Mouse (Mus musculus) heart, embryonic 15.5 days (tissue): ENCODE measurements at regions not wholly inside any gene's neighbourhood (a gene's known extent, or its start where the extent isn't known, plus 50 kb on each side); places are given as distances from the start of the nearest gene placed in this dataset.
A peak's percentile ranks its signal among the peaks of the same experiment; 100 is the strongest.

Experiments used
- ATAC-seq: fragments of 200-750 bp; cut with Nextera tagmentation; replicated peaks from 2 replicates; pipeline ENCODE4 v1.8.0; 2017; ENCODE audit warnings: low read depth, moderate TSS enrichment; ENCODE audit not compliant: insufficient number of reproducible peaks, insufficient read depth, low FRiP score
- H3K27ac ChIP-seq: fragments of 300-500 bp; sonication (generic); 2 replicates; pipeline ENCODE4 v1.5.1; 2015; ENCODE audit warnings: mild to moderate bottlenecking, inconsistent platforms
- H3K27me3 ChIP-seq: fragments of 300-500 bp; sonication (generic); 2 replicates; pipeline ENCODE4 v1.6.1; 2015; ENCODE audit warnings: inconsistent platforms
- H3K36me3 ChIP-seq: fragments of 300-500 bp; sonication (generic); 2 replicates; pipeline ENCODE4 v1.6.1; 2015; ENCODE audit warnings: mild to moderate bottlenecking, inconsistent platforms
- H3K4me1 ChIP-seq: fragments of 300-500 bp; sonication (generic); replicated peaks from 2 replicates; pipeline ENCODE4 v1.6.1; 2015; ENCODE audit warnings: inconsistent platforms
- H3K4me2 ChIP-seq: fragments of 300-500 bp; sonication (generic); 2 replicates; pipeline ENCODE4 v1.6.1; 2015; ENCODE audit warnings: inconsistent platforms, mild to moderate bottlenecking, moderate library complexity
- H3K4me3 ChIP-seq: fragments of 300-500 bp; sonication (generic); 2 replicates; pipeline ENCODE4 v1.5.1; 2015; ENCODE audit warnings: mild to moderate bottlenecking, inconsistent platforms
- H3K9ac ChIP-seq: fragments of 300-500 bp; sonication (generic); 2 replicates; pipeline ENCODE4 v1.6.1; 2015; ENCODE audit warnings: mild to moderate bottlenecking, inconsistent platforms
- H3K9me3 ChIP-seq: fragments of 300-500 bp; sonication (generic); replicated peaks from 2 replicates; pipeline ENCODE4 v1.6.1; 2016; ENCODE audit warnings: inconsistent platforms
- WGBS: fragments of 180-500 bp; shearing (Covaris S2); methylation state at CpG from one replicate; pipeline ENCODE4 v1.1.7; 2015; ENCODE audit warnings: mixed read lengths; 5-methylcytosine and 5-hydroxymethylcytosine counted together

DNA sequence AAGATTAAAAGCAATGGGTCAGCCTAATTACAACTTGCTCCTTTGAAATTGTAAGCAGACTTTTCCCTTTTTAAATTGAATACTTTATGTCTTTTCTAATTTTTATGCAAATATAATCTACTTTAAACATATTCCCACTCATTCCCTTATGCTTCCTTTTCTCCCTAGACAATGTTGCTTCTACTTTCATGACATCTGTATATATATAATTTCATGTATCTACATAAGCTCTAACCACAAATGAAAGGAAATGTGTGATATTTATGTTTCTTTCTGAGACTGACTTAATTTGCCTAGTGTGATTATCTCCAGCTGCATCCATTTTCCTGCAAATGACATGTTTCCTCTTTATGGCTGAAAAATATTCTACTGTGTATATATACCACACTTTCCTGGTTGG, 77.9 kb upstream of the Nampt start:
- Histone ChIP-seq H3K9ac (no peak overlapping the region), H3K9me3 (no peaks in the 10 kb centered on the region), H3K4me1 (no peaks in the 10 kb centered on the region), H3K27ac (no peak overlapping the region), H3K4me2 (no peak overlapping the region), H3K36me3 (no peaks in the 10 kb centered on the region), H3K4me3 (no peak overlapping the region), H3K27me3 (no peaks in the 10 kb centered on the region)
- no peak for ATAC-seq

DNA sequence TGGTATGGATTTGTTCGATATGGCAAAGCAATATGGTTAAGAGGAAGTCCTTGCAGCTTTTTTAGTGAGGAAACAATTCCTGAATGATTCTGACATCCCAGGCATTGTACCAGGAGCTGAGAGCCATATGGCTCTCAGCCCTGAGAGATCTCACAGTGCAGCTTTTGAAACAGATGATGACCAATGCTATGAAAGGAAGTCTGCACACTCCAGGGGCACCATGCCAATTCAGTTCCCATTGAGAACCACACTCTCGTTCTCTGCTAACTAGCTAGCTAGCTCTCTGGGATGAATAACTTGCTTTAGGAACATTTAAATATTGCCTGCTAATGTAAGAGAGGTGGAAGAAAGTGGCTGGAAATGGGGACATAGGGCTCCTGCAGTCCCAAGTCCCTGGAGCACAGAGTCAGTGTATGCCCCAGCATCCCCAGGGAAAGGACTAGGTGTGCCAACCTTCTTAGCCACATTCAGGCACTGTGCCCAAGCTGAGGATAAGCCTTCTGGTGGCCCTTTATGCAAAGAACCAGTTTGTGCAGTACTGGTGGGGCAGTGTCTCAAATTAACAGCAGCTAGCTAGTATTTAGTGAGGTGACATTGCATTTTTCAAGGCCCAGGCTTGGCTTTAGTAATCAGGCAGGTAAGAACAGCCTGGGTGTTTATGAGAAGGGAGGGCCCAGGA, 61.8 kb upstream of the Nampt start:
- Histone ChIP-seq H3K9ac (no peak overlapping the region), H3K4me3 (no peak overlapping the region), H3K27me3 (peaks cover 46% of the 10 kb centered on the region), H3K4me1 (peaks cover 16% of the 10 kb centered on the region), H3K36me3 (no peaks in the 10 kb centered on the region), H3K4me2 (no peak overlapping the region), H3K9me3 (no peaks in the 10 kb centered on the region), H3K27ac (no peak overlapping the region)
- ATAC-seq: no peak
- WGBS: 73% methylated on average over 2 of the region's 2 CpGs

DNA sequence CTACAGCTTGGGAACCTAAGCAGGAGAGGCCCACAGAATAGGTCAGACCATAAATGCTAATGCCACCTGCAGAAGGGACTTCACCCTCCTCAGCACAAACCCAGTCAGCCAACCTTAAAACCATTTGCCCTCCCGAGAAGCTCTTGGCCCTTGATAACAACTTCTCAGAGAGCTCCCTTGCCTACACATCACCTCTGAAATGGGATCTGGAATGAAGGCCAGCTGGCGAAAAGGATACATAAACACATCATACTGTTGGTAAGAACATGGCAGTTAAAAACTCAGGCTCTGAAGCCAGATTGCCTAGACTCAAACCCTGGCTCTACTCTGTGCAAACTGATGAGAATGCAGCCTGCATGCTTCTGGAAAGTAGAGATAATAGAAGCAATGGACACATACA, 61.2 kb upstream of the Nampt start:
- H3K27me3 ChIP-seq: peaks cover 51% of the 10 kb centered on the region
- 85% methylated on average over 2 of the region's 2 CpGs for WGBS

DNA sequence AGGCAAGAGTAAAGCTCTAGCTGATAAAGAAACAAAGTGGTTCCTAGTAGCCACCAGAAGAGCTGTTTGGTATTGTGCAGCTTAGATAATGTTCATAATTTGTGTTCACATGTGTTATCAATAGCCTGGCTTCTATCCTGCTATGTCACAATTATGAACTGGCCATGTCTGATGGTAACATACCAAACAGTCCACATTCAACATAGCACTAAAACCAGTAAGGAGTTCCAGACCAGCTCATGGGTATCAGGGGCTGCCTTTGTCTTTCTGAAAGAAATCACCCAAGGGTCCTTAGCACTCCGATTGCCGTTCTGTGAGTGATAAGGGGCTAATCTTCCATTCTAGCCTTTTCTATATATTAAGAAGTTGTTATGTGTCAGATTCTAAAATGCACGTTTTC, 58.7 kb upstream of the Nampt start:
- H3K36me3 ChIP-seq: no peaks in the 10 kb centered on the region
- ATAC-seq: no peak; the same call in 1 of the 2 replicates
- no peak overlapping the region for H3K4me3 ChIP-seq
- H3K27me3 ChIP-seq: peaks cover 44% of the 10 kb centered on the region
- H3K9ac ChIP-seq: no peak overlapping the region
- H3K9me3 ChIP-seq: no peaks in the 10 kb centered on the region
- H3K27ac ChIP-seq: peak overlapping the region; percentile 35
- peaks cover 16% of the 10 kb centered on the region for H3K4me1 ChIP-seq
- peak overlapping the region; percentile 39 for H3K4me2 ChIP-seq
- WGBS: 23% methylated on average over 3 of the region's 3 CpGs

More for the DNA sequence above, 61.2 kb upstream of the Nampt start:
- H3K4me3 ChIP-seq: no peak overlapping the region
- no peak overlapping the region for H3K9ac ChIP-seq
- peaks cover 16% of the 10 kb centered on the region for H3K4me1 ChIP-seq
- H3K9me3 ChIP-seq: no peaks in the 10 kb centered on the region
- H3K36me3 ChIP-seq: no peaks in the 10 kb centered on the region
- ATAC-seq: no peak
- no peak overlapping the region for H3K4me2 ChIP-seq
- no peak overlapping the region for H3K27ac ChIP-seq

DNA sequence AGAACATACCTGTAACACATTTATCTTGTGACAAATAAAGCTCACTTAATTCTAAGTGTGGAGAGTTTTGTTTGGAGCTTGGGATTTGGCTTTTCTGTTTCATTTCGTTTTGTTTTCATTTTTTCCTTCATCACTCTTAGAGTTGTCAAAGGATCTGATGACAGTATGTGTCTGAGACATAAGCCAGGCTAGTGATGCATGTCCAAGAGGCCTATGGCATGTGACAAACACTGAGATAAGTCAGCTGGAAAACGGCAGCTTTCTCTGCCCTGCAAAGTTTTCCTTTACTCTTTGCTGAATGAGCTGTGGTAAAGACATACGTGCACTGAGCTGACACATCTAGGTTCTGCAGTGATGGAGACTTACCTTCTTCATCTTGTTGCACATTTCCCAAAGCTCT, 58.3 kb upstream of the Nampt start:
- H3K4me1 ChIP-seq: peaks cover 16% of the 10 kb centered on the region
- no peaks in the 10 kb centered on the region for H3K36me3 ChIP-seq
- 11% methylated on average over 3 of the region's 3 CpGs for WGBS
- no peak overlapping the region for H3K9ac ChIP-seq
- ATAC-seq: peak; percentile 80; the same call in 1 of the 2 replicates
- no peak overlapping the region for H3K4me3 ChIP-seq
- peak overlapping the region; percentile 39 for H3K4me2 ChIP-seq
- H3K27ac ChIP-seq: peak overlapping the region; percentile 35
- H3K27me3 ChIP-seq: peaks cover 40% of the 10 kb centered on the region
- no peaks in the 10 kb centered on the region for H3K9me3 ChIP-seq

GRCm38 (mm10) chr12:32764271-32764670, 55.1 kb upstream of the Nampt start:
- 64% methylated on average over 3 of the region's 3 CpGs for WGBS
- peaks cover 17% of the 10 kb centered on the region; the same call in 1 of the 2 replicates for H3K27me3 ChIP-seq

GRCm38 (mm10) chr12:32764747-32765146, 54.6 kb upstream of the Nampt start:
- ATAC-seq: no peak

More at GRCm38 (mm10) chr12:32764271-32764670, 55.1 kb upstream of the Nampt start:
- Histone ChIP-seq H3K4me2 (no peak overlapping the region), H3K27ac (no peak overlapping the region), H3K36me3 (no peaks in the 10 kb centered on the region), H3K9me3 (no peaks in the 10 kb centered on the region), H3K4me3 (no peak overlapping the region), H3K4me1 (peaks cover 19% of the 10 kb centered on the region), H3K9ac (no peak overlapping the region)
- no peak for ATAC-seq

GRCm38 (mm10) chr12:32765861-32766260, 53.5 kb upstream of the Nampt start:
- Histone ChIP-seq H3K4me3 (no peak overlapping the region), H3K9me3 (no peaks in the 10 kb centered on the region), H3K9ac (no peak overlapping the region), H3K4me1 (peaks cover 8% of the 10 kb centered on the region), H3K36me3 (no peaks in the 10 kb centered on the region), H3K27me3 (peaks cover 23% of the 10 kb centered on the region), H3K27ac (no peak overlapping the region), H3K4me2 (no peak overlapping the region)
- ATAC-seq: no peak

More at GRCm38 (mm10) chr12:32764747-32765146, 54.6 kb upstream of the Nampt start:
- H3K4me1 ChIP-seq: peaks cover 19% of the 10 kb centered on the region
- WGBS: 79% methylated on average over 7 of the region's 7 CpGs
- no peak overlapping the region for H3K9ac ChIP-seq
- H3K4me3 ChIP-seq: no peak overlapping the region
- no peak overlapping the region for H3K27ac ChIP-seq
- H3K27me3 ChIP-seq: peaks cover 17% of the 10 kb centered on the region; the same call in 1 of the 2 replicates
- no peak overlapping the region for H3K4me2 ChIP-seq
- H3K9me3 ChIP-seq: no peaks in the 10 kb centered on the region
- no peaks in the 10 kb centered on the region for H3K36me3 ChIP-seq

- peaks cover 3% of the 10 kb centered on the region; the same call in 1 of the 2 replicates for H3K4me1 ChIP-seq
- H3K27ac ChIP-seq: no peak overlapping the region
- H3K9ac ChIP-seq: no peak overlapping the region
- no peak overlapping the region for H3K4me3 ChIP-seq
- H3K36me3 ChIP-seq: no peaks in the 10 kb centered on the region
- no peaks in the 10 kb centered on the region for H3K9me3 ChIP-seq
- 78% methylated on average over 3 of the region's 3 CpGs for WGBS
- peaks cover 23% of the 10 kb centered on the region for H3K27me3 ChIP-seq
- H3K4me2 ChIP-seq: no peak overlapping the region
- ATAC-seq: no peak
Measured at GRCm38 (mm10) chr12:32766575-32766974, 52.8 kb upstream of the Nampt start.

GRCm38 (mm10) chr12:32767206-32768081, 51.9 kb upstream of the Nampt start:
- 74% methylated on average over 7 of the region's 7 CpGs for WGBS
- H3K9me3 ChIP-seq: no peaks in the 10 kb centered on the region
- H3K4me1 ChIP-seq: 0 out of 2 replicates have a peak, but pooled peaks cover 3% of the 10 kb centered on the region
- no peak for ATAC-seq
- H3K27me3 ChIP-seq: peaks cover 24% of the 10 kb centered on the region
- H3K4me2 ChIP-seq: no peak overlapping the region
- H3K36me3 ChIP-seq: no peaks in the 10 kb centered on the region
- H3K4me3 ChIP-seq: no peak overlapping the region
- H3K27ac ChIP-seq: no peak overlapping the region
- no peak overlapping the region for H3K9ac ChIP-seq

GRCm38 (mm10) chr12:32768082-32768743, 51.1 kb upstream of the Nampt start:
- ATAC-seq: peak; percentile 67
- Histone ChIP-seq H3K27ac (no peak overlapping the region), H3K27me3 (peaks cover 17% of the 10 kb centered on the region)

More at GRCm38 (mm10) chr12:32768082-32768743, 51.1 kb upstream of the Nampt start:
- Histone ChIP-seq H3K9ac (no peak overlapping the region), H3K4me1 (0 out of 2 replicates have a peak, but pooled peaks cover 3% of the 10 kb centered on the region), H3K4me3 (no peak overlapping the region), H3K36me3 (no peaks in the 10 kb centered on the region), H3K4me2 (no peak overlapping the region), H3K9me3 (no peaks in the 10 kb centered on the region)
- 42% methylated on average over 3 of the region's 3 CpGs for WGBS
